Mouse (Mus musculus) lung, embryonic 15.5 days (tissue): Measurements from ENCODE around the gene Cacybp. TPM values are rescaled to one million over a fixed set of nuclear protein-coding genes. Genes with fewer than 3 reads are reported as not detected.

Experiments
- ATAC-seq: fragments of 200-750 bp; cut with Nextera tagmentation; 2 replicates; pipeline ENCODE4 v1.8.0; 2017; ENCODE audit warnings: moderate number of reproducible peaks, borderline replicate concordance; ENCODE audit not compliant: low FRiP score, low TSS enrichment; ENCODE audit errors: extremely low read depth
- H3K27ac ChIP-seq: fragments of 300-500 bp; sonication (generic); 2 replicates; pipeline ENCODE4 v1.5.1; 2015; ENCODE audit warnings: moderate library complexity, mild to moderate bottlenecking, inconsistent platforms
- H3K27me3 ChIP-seq: fragments of 300-500 bp; sonication (generic); 2 replicates; pipeline ENCODE4 v1.6.1; 2015; ENCODE audit warnings: inconsistent platforms
- H3K36me3 ChIP-seq: fragments of 300-500 bp; sonication (generic); 2 replicates; pipeline ENCODE4 v1.6.1; 2015; ENCODE audit warnings: inconsistent platforms
- H3K4me1 ChIP-seq: fragments of 300-500 bp; sonication (generic); 2 replicates; pipeline ENCODE4 v1.6.1; 2015; ENCODE audit warnings: inconsistent platforms
- H3K4me2 ChIP-seq: fragments of 300-500 bp; sonication (generic); 2 replicates; pipeline ENCODE4 v1.6.1; 2015; ENCODE audit warnings: inconsistent platforms, mild to moderate bottlenecking, moderate library complexity
- H3K4me3 ChIP-seq: fragments of 300-500 bp; sonication (generic); 2 replicates; pipeline ENCODE4 v1.5.1; 2015; ENCODE audit warnings: mild to moderate bottlenecking, inconsistent platforms
- H3K9ac ChIP-seq: fragments of 300-500 bp; sonication (generic); 2 replicates; pipeline ENCODE4 v1.6.1; 2015; ENCODE audit warnings: inconsistent platforms
- H3K9me3 ChIP-seq: fragments of 300-500 bp; sonication (generic); 2 replicates; pipeline ENCODE4 v1.6.1; 2016; ENCODE audit warnings: inconsistent platforms
- WGBS: fragments of 180-500 bp; shearing (Covaris S2); methylation state at CpG from one replicate; pipeline ENCODE4 v1.1.7; 2015; 5-methylcytosine and 5-hydroxymethylcytosine counted together
- polyA plus RNA-seq: library from polyadenylated mRNA; unstranded; fragments of >200 nt; fragmentation: Nextera tagmentation; extraction: Ambion mirVana; gene quantifications from 2 replicates; pipeline ENCODE4 v1.2.1, GENCODE M21; 2015

Cacybp gene
- polyA plus RNA-seq = 214 and 217 TPM in 2 replicates

- H3K9ac ChIP-seq = peak within 1 kb of the TSS; percentile 94
- peak within 1 kb of the TSS; percentile 92 for H3K4me3 ChIP-seq
- peaks cover under 1% of the 10 kb centered on the region; the same call in 1 of the 2 replicates for H3K36me3 ChIP-seq
- H3K27ac ChIP-seq = peak within 1 kb of the TSS; percentile 99
- peak; percentile 99 for ATAC-seq
- H3K4me2 ChIP-seq = peak within 1 kb of the TSS; percentile 73
- under 1% methylated on average over 75 of the region's 76 CpGs for WGBS
- H3K4me1 ChIP-seq = peaks cover 16% of the 10 kb centered on the region
- no peaks in the 10 kb centered on the region for H3K9me3 ChIP-seq
- no peaks in the 10 kb centered on the region for H3K27me3 ChIP-seq
These were observed at the start of gene Cacybp for GRCm38 (mm10) chr1:160212703-160213669. Gene Cacybp, minus strand, starts transcription at chr1:160212875.

GRCm38 (mm10) chr1:160262415-160262814 lies 49.7 kb upstream of the Cacybp start:
- H3K36me3 ChIP-seq = no peaks in the 10 kb centered on the region
- no peak overlapping the region; the same call in 1 of the 2 replicates for H3K27ac ChIP-seq
- no peaks in the 10 kb centered on the region for H3K27me3 ChIP-seq
- no peaks in the 10 kb centered on the region for H3K9me3 ChIP-seq
- WGBS = 40% methylated on average over 4 of the region's 4 CpGs
- no peak overlapping the region for H3K4me3 ChIP-seq
- H3K4me2 ChIP-seq = no peak overlapping the region
- no peak for ATAC-seq
- peaks cover 28% of the 10 kb centered on the region for H3K4me1 ChIP-seq
- no peak overlapping the region for H3K9ac ChIP-seq

- no peak for ATAC-seq
- WGBS = 63% methylated on average over 2 of the region's 2 CpGs
These were observed 49.2 kb upstream of the Cacybp start for GRCm38 (mm10) chr1:160261849-160262248.

GRCm38 (mm10) chr1:160260605-160261004 lies 47.9 kb upstream of the Cacybp start:
- WGBS = 70% methylated on average over 4 of the region's 4 CpGs
- no peaks in the 10 kb centered on the region for H3K9me3 ChIP-seq
- no peak overlapping the region for H3K4me2 ChIP-seq
- no peak overlapping the region for H3K9ac ChIP-seq
- no peaks in the 10 kb centered on the region for H3K27me3 ChIP-seq
- no peak overlapping the region; the same call in 1 of the 2 replicates for H3K27ac ChIP-seq
- H3K4me1 ChIP-seq = peaks cover 28% of the 10 kb centered on the region
- no peak for ATAC-seq
- H3K4me3 ChIP-seq = no peak overlapping the region
- no peaks in the 10 kb centered on the region for H3K36me3 ChIP-seq

More at GRCm38 (mm10) chr1:160261849-160262248, 49.2 kb upstream of the Cacybp start:
- Histone ChIP-seq H3K9ac (no peak overlapping the region), H3K4me1 (peaks cover 28% of the 10 kb centered on the region), H3K4me2 (no peak overlapping the region), H3K27ac (no peak overlapping the region), H3K9me3 (no peaks in the 10 kb centered on the region), H3K4me3 (no peak overlapping the region), H3K27me3 (no peaks in the 10 kb centered on the region), H3K36me3 (no peaks in the 10 kb centered on the region)

GRCm38 (mm10) chr1:160259884-160260283 lies 47.2 kb upstream of the Cacybp start:
- Histone ChIP-seq H3K4me2 (no peak overlapping the region), H3K4me1 (peaks cover 28% of the 10 kb centered on the region), H3K27ac (no peak overlapping the region), H3K27me3 (no peaks in the 10 kb centered on the region), H3K36me3 (no peaks in the 10 kb centered on the region), H3K9me3 (no peaks in the 10 kb centered on the region), H3K4me3 (no peak overlapping the region), H3K9ac (no peak overlapping the region)
- no peak for ATAC-seq
- WGBS = 35% methylated on average over 7 of the region's 7 CpGs

- Histone ChIP-seq H3K27me3 (no peaks in the 10 kb centered on the region), H3K4me1 (no peaks in the 10 kb centered on the region), H3K4me2 (no peak overlapping the region), H3K36me3 (no peaks in the 10 kb centered on the region), H3K4me3 (no peak overlapping the region), H3K27ac (no peak overlapping the region), H3K9ac (no peak overlapping the region), H3K9me3 (no peaks in the 10 kb centered on the region)
- 83% methylated on average over 2 of the region's 2 CpGs for WGBS
- no peak for ATAC-seq
These were observed 40.4 kb upstream of the Cacybp start for GRCm38 (mm10) chr1:160253108-160253507.

- peak overlapping the region; percentile 5; the same call in 1 of the 2 replicates for H3K27ac ChIP-seq
- 53% methylated on average over 5 of the region's 5 CpGs for WGBS
- no peak for ATAC-seq
These were observed 38.8 kb upstream of the Cacybp start for GRCm38 (mm10) chr1:160251388-160252007.

GRCm38 (mm10) chr1:160250782-160251181 lies 38.1 kb upstream of the Cacybp start:
- no peak for ATAC-seq
- Histone ChIP-seq H3K27me3 (no peaks in the 10 kb centered on the region), H3K9me3 (no peaks in the 10 kb centered on the region), H3K4me1 (no peaks in the 10 kb centered on the region), H3K9ac (no peak overlapping the region), H3K27ac (no peak overlapping the region; the same call in 1 of the 2 replicates), H3K36me3 (no peaks in the 10 kb centered on the region), H3K4me2 (no peak overlapping the region), H3K4me3 (no peak overlapping the region)
- WGBS = 36% methylated on average over 4 of the region's 4 CpGs

More at GRCm38 (mm10) chr1:160251388-160252007, 38.8 kb upstream of the Cacybp start:
- Histone ChIP-seq H3K27me3 (no peaks in the 10 kb centered on the region), H3K4me1 (no peaks in the 10 kb centered on the region), H3K9me3 (no peaks in the 10 kb centered on the region), H3K4me2 (0 out of 2 replicates have a peak overlapping the region, but pooled peaks have one; percentile 3), H3K36me3 (no peaks in the 10 kb centered on the region), H3K9ac (no peak overlapping the region), H3K4me3 (no peak overlapping the region)

- Histone ChIP-seq H3K9ac (no peak overlapping the region), H3K9me3 (no peaks in the 10 kb centered on the region), H3K36me3 (no peaks in the 10 kb centered on the region), H3K4me3 (no peak overlapping the region), H3K27ac (0 out of 2 replicates have a peak overlapping the region, but pooled peaks have one; percentile 33), H3K27me3 (no peaks in the 10 kb centered on the region), H3K4me1 (no peaks in the 10 kb centered on the region), H3K4me2 (no peak overlapping the region)
- no peak for ATAC-seq
- WGBS = 65% methylated on average over 3 of the region's 3 CpGs
These were observed 37.1 kb upstream of the Cacybp start for GRCm38 (mm10) chr1:160249786-160250185.

- WGBS = 74% methylated on average over 9 of the region's 9 CpGs
- H3K27ac ChIP-seq = no peak overlapping the region
These were observed 34.8 kb upstream of the Cacybp start for GRCm38 (mm10) chr1:160247473-160247872.

GRCm38 (mm10) chr1:160246844-160247243 lies 34.2 kb upstream of the Cacybp start:
- no peaks in the 10 kb centered on the region for H3K4me1 ChIP-seq
- no peaks in the 10 kb centered on the region for H3K27me3 ChIP-seq
- H3K9me3 ChIP-seq = no peaks in the 10 kb centered on the region
- no peak overlapping the region for H3K4me2 ChIP-seq
- no peak overlapping the region for H3K9ac ChIP-seq
- H3K4me3 ChIP-seq = no peak overlapping the region
- ATAC-seq = no peak
- WGBS = 61% methylated on average over 4 of the region's 4 CpGs
- no peaks in the 10 kb centered on the region for H3K36me3 ChIP-seq
- no peak overlapping the region for H3K27ac ChIP-seq

More at GRCm38 (mm10) chr1:160247473-160247872, 34.8 kb upstream of the Cacybp start:
- Histone ChIP-seq H3K4me2 (no peak overlapping the region), H3K9me3 (no peaks in the 10 kb centered on the region), H3K27me3 (no peaks in the 10 kb centered on the region), H3K36me3 (no peaks in the 10 kb centered on the region), H3K9ac (no peak overlapping the region), H3K4me1 (no peaks in the 10 kb centered on the region), H3K4me3 (no peak overlapping the region)
- no peak for ATAC-seq
